Mouse (Mus musculus): Measurements from ENCODE around the gene Gtpbp1. TPM values are rescaled to one million over a fixed set of nuclear protein-coding genes. Genes with fewer than 3 reads are reported as not detected.

The Gtpbp1 gene
- total and polyA plus RNA-seq, 2 experiments, result 8.1 to 12.8 TPM

DNA sequence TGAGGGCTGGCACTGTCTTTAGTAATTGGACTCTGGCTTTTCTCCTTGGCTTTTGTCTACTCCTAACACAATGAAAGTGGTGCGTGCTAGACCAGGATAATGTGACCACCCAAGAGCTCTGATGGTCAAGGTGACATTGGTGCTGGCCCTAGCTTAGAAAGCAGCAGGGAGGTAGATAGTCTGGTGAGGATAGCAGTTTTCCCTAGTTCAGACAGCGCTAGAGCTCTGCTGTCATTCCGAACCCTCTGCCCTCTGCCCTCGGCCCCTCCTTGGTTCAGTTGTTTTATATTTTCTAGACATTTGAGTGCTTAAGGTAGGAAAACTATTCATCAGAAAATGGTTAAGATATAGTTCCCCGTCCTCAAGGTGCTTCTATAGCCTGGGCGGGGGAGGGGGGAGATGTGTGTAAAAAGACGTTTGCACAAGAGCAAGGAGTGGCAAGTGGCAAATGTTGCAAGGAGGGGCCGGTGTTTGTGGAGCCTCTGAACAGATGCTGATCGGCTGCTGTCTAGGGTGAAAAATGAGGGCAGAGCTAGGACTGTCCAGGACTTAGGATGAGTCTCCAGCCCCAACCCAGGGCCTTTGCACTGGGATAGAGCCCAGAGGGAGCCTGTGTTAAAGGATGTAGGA is 7.0 kb downstream of the Gtpbp1 start:
- Histone ChIP-seq H3K4me1 (ENCODE audit: control insufficient read depth, insufficient read depth, low read length) (peaks cover 3% of the 10 kb centered on the region; the same call in 1 of the 2 replicates), H3K27me3 (ENCODE audit: control insufficient read depth, insufficient read depth, low read length) (no peaks in the 10 kb centered on the region), H3K27ac (replicated peaks; ENCODE audit: insufficient read depth, low read depth, low read length) (no peak overlapping the region), H3K36me3 (ENCODE audit: control insufficient read depth, insufficient read depth, low read length) (no peaks in the 10 kb centered on the region; the same call in 1 of the 2 replicates), H3K9ac (ENCODE audit: low read depth, low read length) (no peak overlapping the region), H3K79me2 (ENCODE audit: control insufficient read depth, insufficient read depth, low read length) (peaks cover 29% of the 10 kb centered on the region), H3K4me3 (ENCODE audit: insufficient read depth, low read depth, low read length) (no peak overlapping the region)
- 87% methylated on average over 9 of the region's 9 CpGs for WGBS
- no peak for DNase-seq (ENCODE audit: extremely low read depth, low read depth, low spot score)
- no peak for TF ChIP-seq POLR2A (IDR thresholded peaks at IDR 0.05; ENCODE audit: extremely low read depth, insufficient read depth, low read length)
- TF ChIP-seq CTCF (IDR thresholded peaks at IDR 0.05; ENCODE audit: low read depth, low read length), result no peak

DNA sequence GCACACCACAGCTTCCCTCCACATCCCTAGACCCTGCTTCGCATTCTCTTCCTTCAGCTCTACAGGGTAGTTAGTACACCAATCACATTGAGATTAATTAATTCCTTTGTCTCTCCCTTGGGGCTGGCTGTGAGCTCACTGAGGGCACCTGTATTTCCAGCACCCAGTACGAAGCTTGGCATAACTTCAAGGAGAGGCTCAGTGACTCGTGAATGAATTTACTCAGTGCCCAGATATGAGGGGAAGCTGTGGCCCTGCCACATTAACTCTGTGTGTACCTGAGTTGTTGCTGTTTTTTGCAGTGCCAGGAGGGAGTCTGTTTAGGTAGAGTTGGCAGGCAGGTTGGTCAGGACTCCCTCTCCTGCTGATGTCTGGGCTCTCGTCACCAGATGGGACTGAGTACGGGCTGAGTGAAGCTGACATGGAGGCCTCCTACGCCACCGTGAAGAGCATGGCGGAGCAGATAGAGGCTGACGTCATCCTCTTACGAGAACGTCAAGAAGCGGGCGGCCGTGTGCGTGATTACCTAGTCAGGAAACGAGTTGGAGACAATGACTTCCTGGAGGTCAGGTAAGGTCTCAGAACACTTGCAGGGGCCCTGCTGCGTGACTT is 16.1 kb downstream of the Gtpbp1 start:
- Histone ChIP-seq H3K27me3 (ENCODE audit: control insufficient read depth, insufficient read depth, low read length) (no peaks in the 10 kb centered on the region), H3K9ac (ENCODE audit: low read depth, low read length) (no peak overlapping the region), H3K36me3 (ENCODE audit: control insufficient read depth, insufficient read depth, low read length) (peaks cover 1% of the 10 kb centered on the region; the same call in 1 of the 2 replicates), H3K4me1 (ENCODE audit: control insufficient read depth, insufficient read depth, low read length) (no peaks in the 10 kb centered on the region), H3K27ac (replicated peaks; ENCODE audit: insufficient read depth, low read depth, low read length) (no peak overlapping the region), H3K4me3 (ENCODE audit: insufficient read depth, low read depth, low read length) (no peak overlapping the region), H3K79me2 (ENCODE audit: control insufficient read depth, insufficient read depth, low read length) (no peaks in the 10 kb centered on the region)
- no peak for DNase-seq (ENCODE audit: extremely low read depth, low read depth, low spot score)
- 87% methylated on average over 17 of the region's 17 CpGs for WGBS
- TF ChIP-seq POLR2A (IDR thresholded peaks at IDR 0.05; ENCODE audit: extremely low read depth, insufficient read depth, low read length) (no peak), CTCF (IDR thresholded peaks at IDR 0.05; ENCODE audit: low read depth, low read length) (no peak)

DNA sequence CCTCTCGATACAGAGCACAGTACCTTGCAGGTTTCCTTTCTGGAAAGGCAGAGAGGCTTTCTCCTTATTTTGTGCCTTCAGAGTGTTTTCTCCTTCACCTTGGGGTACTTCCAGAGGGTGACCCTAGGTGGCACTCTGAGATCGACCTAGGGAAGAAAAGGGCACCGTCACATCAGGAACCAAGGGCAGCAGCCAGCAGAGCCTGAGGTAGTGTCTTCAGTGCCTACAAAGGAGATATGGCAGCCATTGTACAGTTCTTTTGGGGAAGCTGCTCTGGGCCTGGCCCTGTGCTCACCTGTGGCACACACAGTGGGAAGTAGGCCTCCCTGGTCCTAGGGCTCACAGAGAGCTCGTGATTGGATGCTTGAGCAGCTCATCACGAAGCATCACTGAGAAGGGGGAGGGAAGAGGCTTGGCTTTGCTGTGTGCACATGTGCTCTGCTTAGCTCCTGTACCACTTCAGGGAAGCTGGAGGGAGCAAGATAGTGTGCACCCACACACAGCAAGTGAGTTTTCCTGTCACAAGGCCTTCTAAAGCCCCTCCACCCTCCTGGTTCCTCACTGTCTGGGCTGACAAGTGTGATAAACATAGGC is 17.7 kb downstream of the Gtpbp1 start:
- H3K9ac ChIP-seq (ENCODE audit: low read depth, low read length), result no peak overlapping the region
- no peak for TF ChIP-seq POLR2A (IDR thresholded peaks at IDR 0.05; ENCODE audit: extremely low read depth, insufficient read depth, low read length)
- no peak for TF ChIP-seq CTCF (IDR thresholded peaks at IDR 0.05; ENCODE audit: low read depth, low read length)
- H3K4me3 ChIP-seq (ENCODE audit: insufficient read depth, low read depth, low read length), result no peak overlapping the region
- DNase-seq (ENCODE audit: extremely low read depth, low read depth, low spot score), result no peak
- no peaks in the 10 kb centered on the region for H3K27me3 ChIP-seq (ENCODE audit: control insufficient read depth, insufficient read depth, low read length)
- H3K27ac ChIP-seq (replicated peaks; ENCODE audit: insufficient read depth, low read depth, low read length), result no peak overlapping the region
- WGBS, result 87% methylated on average over 5 of the region's 5 CpGs
- no peaks in the 10 kb centered on the region for H3K79me2 ChIP-seq (ENCODE audit: control insufficient read depth, insufficient read depth, low read length)
- H3K4me1 ChIP-seq (ENCODE audit: control insufficient read depth, insufficient read depth, low read length), result no peaks in the 10 kb centered on the region
- peaks cover 3% of the 10 kb centered on the region; the same call in 1 of the 2 replicates for H3K36me3 ChIP-seq (ENCODE audit: control insufficient read depth, insufficient read depth, low read length)

DNA sequence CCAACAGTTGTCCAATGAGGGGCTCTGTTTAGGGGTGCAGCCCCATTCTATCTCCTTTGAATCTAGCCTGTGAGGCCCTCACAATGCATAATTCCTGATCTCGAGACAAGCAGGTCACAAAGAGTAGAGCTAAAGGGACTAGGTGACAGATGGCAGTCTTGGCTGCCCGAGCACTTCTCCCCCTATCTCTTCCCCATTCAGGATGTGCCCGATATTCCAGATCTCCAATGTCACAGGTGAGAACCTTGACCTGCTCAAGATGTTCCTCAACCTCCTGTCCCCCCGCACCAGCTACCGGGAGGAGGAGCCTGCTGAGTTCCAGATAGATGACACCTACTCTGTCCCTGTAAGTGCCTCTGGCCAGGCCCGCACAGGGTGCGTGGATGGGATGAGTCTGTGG is 25.0 kb downstream of the Gtpbp1 start:
- H3K9ac ChIP-seq (ENCODE audit: low read depth, low read length), result no peak overlapping the region
- no peaks in the 10 kb centered on the region for H3K27me3 ChIP-seq (ENCODE audit: control insufficient read depth, insufficient read depth, low read length)
- DNase-seq (ENCODE audit: extremely low read depth, low read depth, low spot score), result no peak
- H3K36me3 ChIP-seq (ENCODE audit: control insufficient read depth, insufficient read depth, low read length), result peaks cover 12% of the 10 kb centered on the region
- H3K4me1 ChIP-seq (ENCODE audit: control insufficient read depth, insufficient read depth, low read length), result no peaks in the 10 kb centered on the region
- no peaks in the 10 kb centered on the region for H3K79me2 ChIP-seq (ENCODE audit: control insufficient read depth, insufficient read depth, low read length)
- TF ChIP-seq POLR2A (IDR thresholded peaks at IDR 0.05; ENCODE audit: extremely low read depth, insufficient read depth, low read length), result no peak
- no peak for TF ChIP-seq CTCF (IDR thresholded peaks at IDR 0.05; ENCODE audit: low read depth, low read length)
- H3K27ac ChIP-seq (replicated peaks; ENCODE audit: insufficient read depth, low read depth, low read length), result no peak overlapping the region
- WGBS, result 93% methylated on average over 7 of the region's 7 CpGs
- no peak overlapping the region for H3K4me3 ChIP-seq (ENCODE audit: insufficient read depth, low read depth, low read length)

DNA sequence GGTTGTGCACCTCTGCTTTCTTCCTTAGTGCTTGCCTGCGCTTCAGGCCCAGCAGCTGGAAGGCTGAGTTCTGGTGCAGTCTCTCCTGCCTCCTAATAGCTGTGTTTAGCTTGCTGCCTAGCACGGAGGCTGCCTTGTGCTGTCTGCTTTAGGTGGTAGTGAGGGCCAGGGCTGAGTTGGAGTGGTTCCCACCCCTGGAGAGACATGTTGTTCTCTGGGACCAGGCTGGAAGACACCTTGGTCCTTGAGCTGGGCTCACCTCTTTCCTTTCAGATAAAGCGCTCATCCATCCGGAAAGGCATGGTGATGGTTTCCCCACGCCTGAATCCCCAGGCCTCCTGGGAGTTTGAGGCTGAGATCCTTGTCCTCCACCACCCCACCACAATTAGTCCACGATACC is 26.1 kb downstream of the Gtpbp1 start:
- Histone ChIP-seq H3K27me3 (ENCODE audit: control insufficient read depth, insufficient read depth, low read length) (no peaks in the 10 kb centered on the region), H3K4me1 (ENCODE audit: control insufficient read depth, insufficient read depth, low read length) (no peaks in the 10 kb centered on the region), H3K36me3 (ENCODE audit: control insufficient read depth, insufficient read depth, low read length) (peaks cover 11% of the 10 kb centered on the region), H3K27ac (replicated peaks; ENCODE audit: insufficient read depth, low read depth, low read length) (no peak overlapping the region), H3K79me2 (ENCODE audit: control insufficient read depth, insufficient read depth, low read length) (no peaks in the 10 kb centered on the region), H3K4me3 (ENCODE audit: insufficient read depth, low read depth, low read length) (no peak overlapping the region), H3K9ac (ENCODE audit: low read depth, low read length) (no peak overlapping the region)
- DNase-seq (ENCODE audit: extremely low read depth, low read depth, low spot score), result no peak
- 95% methylated on average over 6 of the region's 6 CpGs for WGBS
- TF ChIP-seq POLR2A (IDR thresholded peaks at IDR 0.05; ENCODE audit: extremely low read depth, insufficient read depth, low read length), result no peak
- TF ChIP-seq CTCF (IDR thresholded peaks at IDR 0.05; ENCODE audit: low read depth, low read length), result no peak

DNA sequence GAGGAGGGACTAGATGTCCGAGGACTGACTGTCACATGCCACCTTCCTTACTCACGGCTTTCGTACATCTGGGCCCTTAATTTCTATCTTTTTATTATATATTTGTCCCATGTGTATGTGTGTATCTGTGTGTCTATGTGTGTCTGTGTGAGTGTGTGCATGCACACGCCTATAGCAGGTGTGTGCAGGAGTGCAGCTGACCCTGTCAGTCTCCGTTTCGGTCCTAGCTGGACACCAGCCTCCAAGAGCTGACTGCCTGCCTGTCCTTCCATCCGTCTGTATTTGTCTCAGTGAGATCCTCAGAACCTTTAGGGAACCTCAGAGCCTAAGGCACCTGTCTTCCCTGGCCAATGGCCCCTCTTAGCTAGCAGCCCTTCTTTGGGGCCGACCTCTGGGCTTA is 29.6 kb downstream of the Gtpbp1 start:
- Histone ChIP-seq H3K4me1 (ENCODE audit: control insufficient read depth, insufficient read depth, low read length) (no peaks in the 10 kb centered on the region), H3K36me3 (ENCODE audit: control insufficient read depth, insufficient read depth, low read length) (peaks cover 5% of the 10 kb centered on the region), H3K27ac (replicated peaks; ENCODE audit: insufficient read depth, low read depth, low read length) (no peak overlapping the region), H3K9ac (ENCODE audit: low read depth, low read length) (no peak overlapping the region), H3K4me3 (ENCODE audit: insufficient read depth, low read depth, low read length) (no peak overlapping the region), H3K27me3 (ENCODE audit: control insufficient read depth, insufficient read depth, low read length) (no peaks in the 10 kb centered on the region), H3K79me2 (ENCODE audit: control insufficient read depth, insufficient read depth, low read length) (no peaks in the 10 kb centered on the region)
- no peak for DNase-seq (ENCODE audit: extremely low read depth, low read depth, low spot score)
- TF ChIP-seq POLR2A (IDR thresholded peaks at IDR 0.05; ENCODE audit: extremely low read depth, insufficient read depth, low read length), result no peak
- TF ChIP-seq CTCF (IDR thresholded peaks at IDR 0.05; ENCODE audit: low read depth, low read length), result no peak
- 93% methylated on average over 8 of the region's 8 CpGs for WGBS
